Mouse (Mus musculus) heart, postnatal 0 days (tissue): Measurements from ENCODE around the gene Barhl1.

Experiments used
- CTCF ChIP-seq: IDR thresholded peaks from 2 replicates; pipeline ENCODE4 v1.5.1; 2016; ENCODE audit warnings: antibody characterized with exemption, control low read depth, low read depth
- EP300 ChIP-seq: IDR thresholded peaks from 2 replicates; pipeline ENCODE4 v1.6.1; 2016; ENCODE audit warnings: antibody characterized with exemption, low read depth

DNA sequence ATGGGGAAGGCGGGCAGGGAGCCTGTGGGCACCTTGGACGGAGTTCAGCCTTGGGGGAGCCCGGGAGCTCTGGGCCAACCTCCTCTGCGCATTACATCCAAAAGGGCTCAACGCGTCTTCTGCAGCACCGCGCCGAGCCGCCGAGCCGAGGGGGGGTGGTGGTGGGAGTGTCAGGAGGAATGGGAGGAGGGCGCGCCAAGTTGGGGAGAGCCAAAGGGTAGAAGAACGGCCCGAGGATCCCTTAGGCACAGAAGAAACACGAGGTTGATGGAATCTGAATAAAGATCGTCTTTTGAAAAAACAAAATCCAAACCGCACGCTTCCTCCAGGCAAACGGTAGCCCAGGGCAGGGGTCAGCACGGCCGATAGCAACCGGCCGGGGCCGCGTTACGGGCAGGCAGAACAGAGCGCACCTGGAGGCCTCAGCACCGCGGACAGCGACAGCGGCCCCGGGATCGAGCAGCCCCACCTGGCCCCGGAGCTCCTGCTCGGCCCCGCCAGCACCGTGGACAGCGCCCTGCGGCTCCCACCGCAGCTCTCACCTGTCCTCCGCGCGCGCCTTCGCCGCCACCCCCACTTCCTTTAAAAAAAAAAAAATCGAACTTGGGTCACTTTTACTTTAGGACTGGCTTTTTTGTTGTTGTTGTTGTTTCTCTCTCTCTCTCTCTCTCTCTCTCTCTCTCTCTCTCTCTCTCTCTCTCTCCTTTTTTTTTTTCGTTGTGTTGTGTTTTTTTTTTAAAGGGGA is 528 bp downstream of the Barhl1 start:
- TF ChIP-seq EP300 (no peak), CTCF (no peak)
